Mouse (Mus musculus): ENCODE measurements around the gene Fxr2. TPM values are rescaled to one million over a fixed set of nuclear protein-coding genes. Genes with fewer than 3 reads are reported as not detected.
A peak's percentile ranks its signal among the peaks of the same experiment; 100 is the strongest.

Fxr2 gene
- polyA plus RNA-seq, 1 experiment, result 66.9 TPM

GRCm38 (mm10) chr11:69686377-69686776, 53.6 kb downstream of the Fxr2 start:
- DNase-seq, result peak; percentile 80
- Histone ChIP-seq H3K4me1 (ENCODE audit: control insufficient read depth, insufficient read depth, low read length) (peaks cover 29% of the 10 kb centered on the region), H3K4me3 (replicated peaks; ENCODE audit: extremely low read depth, low read depth, low read length) (no peak overlapping the region)
- 8% methylated on average over 4 of the region's 4 CpGs for WGBS
- TF ChIP-seq POLR2A (IDR thresholded peaks at IDR 0.05; ENCODE audit: borderline replicate concordance, extremely low read depth, low read depth, low read length), result peak; percentile 37; the same call in 1 of the 2 replicates
- TF ChIP-seq CTCF (IDR thresholded peaks at IDR 0.05; ENCODE audit: insufficient read depth, low read length), result no peak

- TF ChIP-seq POLR2A (IDR thresholded peaks at IDR 0.05; ENCODE audit: borderline replicate concordance, extremely low read depth, low read depth, low read length), result no peak
- TF ChIP-seq CTCF (IDR thresholded peaks at IDR 0.05; ENCODE audit: insufficient read depth, low read length), result no peak
- no peak for DNase-seq
- Histone ChIP-seq H3K4me1 (ENCODE audit: control insufficient read depth, insufficient read depth, low read length) (peaks cover 29% of the 10 kb centered on the region), H3K4me3 (replicated peaks; ENCODE audit: extremely low read depth, low read depth, low read length) (no peak overlapping the region)
- 56% methylated on average over 5 of the region's 5 CpGs for WGBS
Measured at GRCm38 (mm10) chr11:69687061-69687460, 54.3 kb downstream of the Fxr2 start.

DNA sequence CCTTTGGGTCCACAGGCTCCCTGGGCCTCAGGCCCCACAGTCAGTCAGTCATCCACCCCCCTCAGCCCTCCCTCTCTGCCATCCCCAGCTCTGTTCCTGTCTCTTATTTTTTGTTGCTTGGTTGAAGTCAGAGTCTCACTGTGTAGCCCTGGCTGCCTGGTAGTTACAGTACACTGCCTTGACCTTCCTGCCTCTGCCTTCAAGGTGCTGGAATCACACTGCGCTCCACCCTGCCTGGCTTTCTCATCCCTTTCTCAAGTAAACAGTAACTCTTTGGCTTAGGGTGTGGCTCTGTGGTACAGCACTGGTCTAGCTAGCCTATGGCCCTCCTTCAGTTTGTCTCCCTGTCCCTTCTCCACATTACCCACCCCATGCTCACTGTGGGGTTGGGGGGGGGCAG, 57.1 kb downstream of the Fxr2 start:
- DNase-seq, result no peak
- Histone ChIP-seq H3K4me1 (ENCODE audit: control insufficient read depth, insufficient read depth, low read length) (peaks cover 23% of the 10 kb centered on the region), H3K4me3 (replicated peaks; ENCODE audit: extremely low read depth, low read depth, low read length) (no peak overlapping the region)
- TF ChIP-seq POLR2A (IDR thresholded peaks at IDR 0.05; ENCODE audit: borderline replicate concordance, extremely low read depth, low read depth, low read length), result no peak
- no peak for TF ChIP-seq CTCF (IDR thresholded peaks at IDR 0.05; ENCODE audit: insufficient read depth, low read length)
- 90% methylated on average over 1 of the region's 1 CpGs for WGBS

GRCm38 (mm10) chr11:69692196-69692811, 59.5 kb downstream of the Fxr2 start:
- 73% methylated on average over 9 of the region's 9 CpGs for WGBS
- no peak for TF ChIP-seq CTCF (IDR thresholded peaks at IDR 0.05; ENCODE audit: insufficient read depth, low read length)
- no peak for TF ChIP-seq POLR2A (IDR thresholded peaks at IDR 0.05; ENCODE audit: borderline replicate concordance, extremely low read depth, low read depth, low read length)
- no peak overlapping the region for H3K4me3 ChIP-seq (replicated peaks; ENCODE audit: extremely low read depth, low read depth, low read length)
- DNase-seq, result no peak
- peaks cover 6% of the 10 kb centered on the region; the same call in 1 of the 2 replicates for H3K4me1 ChIP-seq (ENCODE audit: control insufficient read depth, insufficient read depth, low read length)

DNA sequence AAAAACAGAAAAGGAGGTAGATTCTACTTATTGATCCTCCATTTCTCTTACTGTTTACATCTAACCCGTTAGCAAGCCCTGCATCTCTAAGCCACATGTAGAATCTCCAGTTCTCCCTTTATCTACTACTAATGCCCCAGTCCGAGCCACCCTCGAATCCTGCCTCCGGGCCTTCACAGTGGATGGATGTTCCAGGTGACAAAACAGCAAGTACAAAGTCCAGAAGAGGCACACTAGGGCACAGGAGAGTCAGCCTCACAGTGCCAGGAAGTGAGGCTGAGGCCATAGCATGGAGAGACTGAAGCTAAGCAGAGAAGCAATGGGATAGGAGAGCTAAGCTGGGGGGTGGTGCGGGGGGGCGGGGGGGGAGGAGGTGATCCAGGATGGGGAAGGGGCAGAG, 60.1 kb downstream of the Fxr2 start:
- Histone ChIP-seq H3K4me1 (ENCODE audit: control insufficient read depth, insufficient read depth, low read length) (peaks cover 6% of the 10 kb centered on the region; the same call in 1 of the 2 replicates), H3K4me3 (replicated peaks; ENCODE audit: extremely low read depth, low read depth, low read length) (no peak overlapping the region)
- TF ChIP-seq POLR2A (IDR thresholded peaks at IDR 0.05; ENCODE audit: borderline replicate concordance, extremely low read depth, low read depth, low read length), result no peak
- no peak for TF ChIP-seq CTCF (IDR thresholded peaks at IDR 0.05; ENCODE audit: insufficient read depth, low read length)
- no peak for DNase-seq
- WGBS, result 87% methylated on average over 6 of the region's 6 CpGs

DNA sequence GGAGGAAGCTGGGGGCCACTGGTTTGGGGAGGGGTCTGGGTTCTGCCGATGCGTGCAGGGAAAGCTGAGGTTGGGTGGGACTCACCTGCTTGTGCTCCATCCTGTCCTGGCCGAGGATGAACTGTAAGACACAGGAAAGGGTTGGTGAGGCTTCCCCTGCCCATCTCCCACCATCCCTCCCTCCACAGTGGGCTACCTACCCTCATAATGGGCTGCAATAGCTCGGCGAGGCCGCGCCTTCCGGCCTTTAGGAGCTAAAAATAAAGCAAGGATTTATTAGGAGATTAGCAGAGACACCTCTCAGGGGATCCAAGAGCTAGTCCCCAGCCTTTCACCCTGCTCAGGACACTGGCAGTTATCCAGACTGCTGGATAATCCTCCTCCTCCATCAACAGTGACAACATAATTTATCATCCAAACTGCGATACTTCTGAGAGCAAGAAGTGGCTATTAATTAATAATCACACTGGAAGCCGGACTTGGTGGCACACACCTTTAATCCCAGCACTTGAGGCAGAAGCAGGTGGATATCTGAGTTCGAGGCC, 60.7 kb downstream of the Fxr2 start:
- no peak for DNase-seq
- TF ChIP-seq CTCF (IDR thresholded peaks at IDR 0.05; ENCODE audit: insufficient read depth, low read length), result no peak
- TF ChIP-seq POLR2A (IDR thresholded peaks at IDR 0.05; ENCODE audit: borderline replicate concordance, extremely low read depth, low read depth, low read length), result no peak
- Histone ChIP-seq H3K4me1 (ENCODE audit: control insufficient read depth, insufficient read depth, low read length) (peaks cover 6% of the 10 kb centered on the region; the same call in 1 of the 2 replicates), H3K4me3 (replicated peaks; ENCODE audit: extremely low read depth, low read depth, low read length) (no peak overlapping the region)
- WGBS, result 59% methylated on average over 11 of the region's 11 CpGs

DNA sequence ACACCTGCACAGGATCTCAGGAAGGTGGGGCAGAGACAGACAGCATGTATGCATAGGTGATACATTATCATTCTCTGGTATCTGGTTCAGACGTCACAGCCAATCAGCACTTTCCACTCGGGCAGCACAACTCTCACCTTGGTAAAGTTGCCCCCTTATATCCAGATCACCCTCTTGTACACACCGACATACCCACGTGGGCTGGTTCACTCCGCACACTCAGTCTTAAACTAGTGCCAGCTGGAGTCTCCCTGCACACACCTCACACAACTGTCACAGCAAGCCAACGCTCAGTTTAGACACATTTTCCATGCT, 62.2 kb downstream of the Fxr2 start:
- H3K4me1 ChIP-seq (ENCODE audit: control insufficient read depth, insufficient read depth, low read length), result peaks cover 3% of the 10 kb centered on the region; the same call in 1 of the 2 replicates
- WGBS, result 19% methylated on average over 6 of the region's 6 CpGs
- H3K4me3 ChIP-seq (replicated peaks; ENCODE audit: extremely low read depth, low read depth, low read length), result peak overlapping the region; percentile 79
- DNase-seq, result no peak
- TF ChIP-seq CTCF (IDR thresholded peaks at IDR 0.05; ENCODE audit: insufficient read depth, low read length) (no peak), POLR2A (IDR thresholded peaks at IDR 0.05; ENCODE audit: borderline replicate concordance, extremely low read depth, low read depth, low read length) (peak; percentile 13; the same call in 1 of the 2 replicates)

DNA sequence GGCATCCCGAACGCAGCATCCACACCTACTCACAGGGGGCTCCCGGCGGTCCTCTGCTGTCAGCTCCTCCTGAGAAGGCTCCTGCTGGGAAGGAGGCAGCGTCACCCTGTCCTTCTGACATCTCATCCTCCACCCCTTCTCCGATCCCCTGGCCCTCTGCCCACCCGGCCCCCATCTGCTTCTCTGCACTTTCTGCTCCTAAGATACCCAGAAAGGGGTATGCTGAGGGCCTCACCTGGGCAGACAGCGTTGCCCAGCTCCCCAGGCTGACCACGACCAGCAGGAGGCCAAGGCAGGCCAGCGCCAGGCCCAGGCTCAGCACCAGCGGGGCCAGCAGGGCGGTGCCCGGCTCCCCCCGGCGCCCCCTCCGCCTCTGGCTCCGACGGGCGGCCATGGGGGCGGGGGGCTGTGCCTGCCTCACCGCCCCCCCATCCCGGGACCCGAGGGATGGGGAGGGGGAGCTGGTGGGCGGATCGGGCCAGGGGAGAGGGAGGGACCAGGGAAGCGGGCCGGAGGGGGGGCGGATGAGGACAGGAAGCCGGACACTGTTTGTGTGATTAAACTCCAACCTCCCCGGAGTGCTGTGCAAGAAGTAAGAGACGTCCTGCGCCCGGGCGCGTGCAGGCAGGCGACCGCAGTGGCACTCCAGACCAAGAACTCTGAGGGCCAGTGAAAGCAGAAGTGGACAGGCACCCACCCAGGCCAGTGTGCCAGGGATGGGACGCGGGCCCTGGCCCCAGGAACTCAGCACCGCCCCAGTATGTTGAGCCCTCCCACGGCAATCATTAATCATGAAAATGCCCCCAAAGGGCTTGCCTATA, 62.8 kb downstream of the Fxr2 start, which contains the start of the genes Tnfsf12 and Tnfsfm13:
Gene Tnfsf12 (minus strand): TSS at position 489 of the 821 bp plus-strand sequence.
Gene Tnfsfm13 (minus strand): TSS at position 738 of the 821 bp plus-strand sequence.
- H3K4me3 ChIP-seq (replicated peaks; ENCODE audit: extremely low read depth, low read depth, low read length), result peak within 1 kb of the TSS; percentile 79
- TF ChIP-seq CTCF (IDR thresholded peaks at IDR 0.05; ENCODE audit: insufficient read depth, low read length), result 0 out of 2 replicates have a peak, but pooled peaks have one; percentile 8
- TF ChIP-seq POLR2A (IDR thresholded peaks at IDR 0.05; ENCODE audit: borderline replicate concordance, extremely low read depth, low read depth, low read length), result peak; percentile 88
- H3K4me1 ChIP-seq (ENCODE audit: control insufficient read depth, insufficient read depth, low read length), result peaks cover 3% of the 10 kb centered on the region; the same call in 1 of the 2 replicates
- peak; percentile 83 for DNase-seq
- WGBS, result 3% methylated on average over 41 of the region's 41 CpGs

DNA sequence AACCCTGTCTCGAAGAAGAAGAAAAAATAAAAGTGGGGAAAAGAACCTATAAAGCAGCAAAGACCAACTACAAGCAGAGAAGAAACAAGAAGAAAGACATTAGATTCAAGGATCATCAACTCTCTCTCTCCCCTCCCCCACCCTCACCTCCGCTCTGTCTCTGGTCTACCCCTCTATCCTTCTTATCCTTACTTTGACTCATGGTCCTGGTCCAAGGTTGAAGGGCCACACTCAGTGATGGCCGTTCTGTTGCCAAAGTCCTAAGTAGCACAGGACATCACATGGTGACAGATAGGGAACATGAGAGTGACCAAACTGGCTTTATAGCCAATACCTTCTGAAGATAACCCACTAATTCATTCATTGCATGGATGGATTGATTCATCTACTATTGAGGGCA, 64.6 kb downstream of the Fxr2 start:
- 86% methylated on average over 3 of the region's 3 CpGs for WGBS
- H3K4me3 ChIP-seq (replicated peaks; ENCODE audit: extremely low read depth, low read depth, low read length), result no peak overlapping the region
- TF ChIP-seq POLR2A (IDR thresholded peaks at IDR 0.05; ENCODE audit: borderline replicate concordance, extremely low read depth, low read depth, low read length), result no peak
- TF ChIP-seq CTCF (IDR thresholded peaks at IDR 0.05; ENCODE audit: insufficient read depth, low read length), result no peak
- H3K4me1 ChIP-seq (ENCODE audit: control insufficient read depth, insufficient read depth, low read length), result peaks cover 3% of the 10 kb centered on the region; the same call in 1 of the 2 replicates
- no peak for DNase-seq
